Mouse (Mus musculus) heart, embryonic 13.5 days (tissue): ENCODE data around the gene Magohb. TPM values are rescaled to one million over a fixed set of nuclear protein-coding genes. Genes with fewer than 3 reads are reported as not detected.

Experiments
- ATAC-seq: fragments of 200-750 bp; cut with Nextera tagmentation; 2 replicates; pipeline ENCODE4 v1.8.0; 2017; ENCODE audit warnings: moderate TSS enrichment; ENCODE audit not compliant: insufficient number of reproducible peaks, low FRiP score, low TSS enrichment; ENCODE audit errors: extremely low read depth
- H3K27ac ChIP-seq: fragments of 300-500 bp; sonication (generic); replicated peaks from 2 replicates; pipeline ENCODE4 v1.5.1; 2015; ENCODE audit warnings: moderate library complexity, mild to moderate bottlenecking, inconsistent platforms
- H3K27me3 ChIP-seq: fragments of 300-500 bp; sonication (generic); replicated peaks from 2 replicates; pipeline ENCODE4 v1.6.1; 2015; ENCODE audit warnings: mild to moderate bottlenecking, inconsistent platforms
- H3K36me3 ChIP-seq: fragments of 300-500 bp; sonication (generic); 2 replicates; pipeline ENCODE4 v1.6.1; 2015; ENCODE audit warnings: mild to moderate bottlenecking, inconsistent platforms
- H3K4me1 ChIP-seq: fragments of 300-500 bp; sonication (generic); 2 replicates; pipeline ENCODE4 v1.6.1; 2015; ENCODE audit warnings: inconsistent platforms
- H3K4me2 ChIP-seq: fragments of 300-500 bp; sonication (generic); 2 replicates; pipeline ENCODE4 v1.6.1; 2015; ENCODE audit warnings: inconsistent platforms, mild to moderate bottlenecking, moderate library complexity
- H3K4me3 ChIP-seq: fragments of 300-500 bp; sonication (generic); 2 replicates; pipeline ENCODE4 v1.5.1; 2015; ENCODE audit warnings: moderate library complexity, mild to moderate bottlenecking, inconsistent platforms
- H3K9ac ChIP-seq: fragments of 300-500 bp; sonication (generic); 2 replicates; pipeline ENCODE4 v1.6.1; 2015; ENCODE audit warnings: inconsistent platforms, mild to moderate bottlenecking, moderate library complexity
- H3K9me3 ChIP-seq: fragments of 300-500 bp; sonication (generic); 2 replicates; pipeline ENCODE4 v1.6.1; 2016; ENCODE audit warnings: inconsistent platforms
- WGBS: fragments of 180-500 bp; shearing (Covaris S2); methylation state at CpG from one replicate; pipeline ENCODE4 v1.1.7; 2015; ENCODE audit warnings: mixed read lengths; 5-methylcytosine and 5-hydroxymethylcytosine counted together
- polyA plus RNA-seq: library from polyadenylated mRNA; unstranded; fragments of >200 nt; fragmentation: Nextera tagmentation; extraction: Ambion mirVana; gene quantifications from 2 replicates; pipeline ENCODE4 v1.2.1, GENCODE M21; 2015

Magohb gene
- polyA plus RNA-seq, 1 experiment from 2014 or later: 39.1 TPM

- WGBS: 72% methylated on average over 3 of the region's 3 CpGs
- Histone ChIP-seq H3K36me3 (no peaks in the 10 kb centered on the region), H3K9ac (no peak overlapping the region), H3K4me1 (no peaks in the 10 kb centered on the region), H3K27ac (no peak overlapping the region), H3K9me3 (0 out of 2 replicates have a peak, but pooled peaks cover under 1% of the 10 kb centered on the region), H3K4me2 (no peak overlapping the region), H3K27me3 (no peaks in the 10 kb centered on the region), H3K4me3 (no peak overlapping the region)
- no peak for ATAC-seq
Measured at GRCm38 (mm10) chr6:131262009-131262408, 31.0 kb downstream of the Magohb start.

- Histone ChIP-seq H3K4me1 (no peaks in the 10 kb centered on the region), H3K4me2 (no peak within 1 kb of the TSS), H3K27ac (no peak within 1 kb of the TSS), H3K36me3 (no peaks in the 10 kb centered on the region), H3K4me3 (no peak within 1 kb of the TSS), H3K9me3 (no peaks in the 10 kb centered on the region), H3K9ac (no peak within 1 kb of the TSS), H3K27me3 (no peaks in the 10 kb centered on the region)
- WGBS: 74% methylated on average over 2 of the region's 2 CpGs
- no peak for ATAC-seq
Measured at GRCm38 (mm10) chr6:131247206-131247605, 45.8 kb downstream of the Magohb start, which contains the start of gene Klra2. Klra2 (minus strand) TSS chr6:131247362.

GRCm38 (mm10) chr6:131245081-131245480, 48.0 kb downstream of the Magohb start:
- Histone ChIP-seq H3K9me3 (no peaks in the 10 kb centered on the region), H3K9ac (no peak overlapping the region), H3K36me3 (no peaks in the 10 kb centered on the region), H3K4me2 (no peak overlapping the region), H3K4me1 (no peaks in the 10 kb centered on the region), H3K27me3 (no peaks in the 10 kb centered on the region), H3K27ac (no peak overlapping the region), H3K4me3 (no peak overlapping the region)
- no peak for ATAC-seq
- WGBS: 66% methylated on average over 2 of the region's 2 CpGs

Other genes starting within 250 kb of the Magohb start
- 0.13 TPM in 1 of 2 replicates, not detected in the other for gene Klra2, start 45.9 kb downstream of the Magohb start, polyA plus RNA-seq
- gene Styk1, start 60.4 kb upstream of the Magohb start, polyA plus RNA-seq: 0.71 and 1.1 TPM in 2 replicates
- gene Ybx3, start 95.2 kb upstream of the Magohb start, polyA plus RNA-seq: 36.9 and 43.2 TPM in 2 replicates
- not detected in 2 replicates for gene 5430401F13Rik, start 193.2 kb upstream of the Magohb start, polyA plus RNA-seq
- not detected in 2 replicates for gene Gm6619, start 193.2 kb upstream of the Magohb start, polyA plus RNA-seq